Mouse (Mus musculus) CH12.LX (cell line): ENCODE results near the gene Snrpb. TPM values are rescaled to one million over a fixed set of nuclear protein-coding genes. Genes with fewer than 3 reads are reported as not detected.

Source experiments
- DNase-seq: peaks from one replicate; pipeline ENCODE4 v3.0.0-alpha.2; 2013; ENCODE audit errors: extremely low read depth
- H3K27ac ChIP-seq: 2 replicates; pipeline ENCODE4 v1.5.1; 2012; ENCODE audit warnings: low read depth, mild to moderate bottlenecking, control low read depth, moderate library complexity; ENCODE audit not compliant: insufficient read depth
- H3K27me3 ChIP-seq: replicated peaks from 2 replicates; pipeline ENCODE3; 2012; ENCODE audit warnings: inconsistent platforms
- H3K36me3 ChIP-seq, 2 experiments: replicated peaks in 1 of 2; 2 replicates each; pipeline versions ENCODE3 to v1.6.1; 2012; ENCODE audit warnings: inconsistent platforms in 1 of 2, low read length in 1 of 2, mild to moderate bottlenecking in 1 of 2, mixed read lengths in 1 of 2, moderate library complexity in 1 of 2; ENCODE audit not compliant: control insufficient read depth in 1 of 2, insufficient read depth in 1 of 2
- H3K4me1 ChIP-seq, 2 experiments: 2 replicates each; pipeline ENCODE4 v1.6.1; 2012; ENCODE audit warnings: inconsistent platforms in 1 of 2, moderate library complexity in 1 of 2; ENCODE audit not compliant: insufficient read depth in 2 of 2, control insufficient read depth in 1 of 2
- H3K4me2 ChIP-seq: 2 replicates; pipeline ENCODE4 v1.6.1; 2012; ENCODE audit warnings: low read depth, mild to moderate bottlenecking, control low read depth; ENCODE audit not compliant: poor library complexity, insufficient read depth, severe bottlenecking
- H3K4me3 ChIP-seq, 3 experiments: fragments of 150-350 bp in 1 of 3; sonication (generic) in 1 of 3; replicated peaks in 1 of 3; 2 replicates each; pipeline versions ENCODE3 to v1.5.1; 2011 to 2012; ENCODE audit warnings: low read depth in 2 of 3, low read length in 2 of 3, mild to moderate bottlenecking in 2 of 3, moderate library complexity in 2 of 3, control low read depth in 1 of 3, improper control_type of control experiment in 1 of 3, inconsistent platforms in 1 of 3, mixed read lengths in 1 of 3; ENCODE audit not compliant: poor library complexity in 1 of 3
- H3K79me2 ChIP-seq: replicated peaks from 2 replicates; pipeline ENCODE4 v1.6.1; 2012; ENCODE audit warnings: mild to moderate bottlenecking, moderate library complexity; ENCODE audit not compliant: control insufficient read depth, poor library complexity, insufficient read depth, severe bottlenecking; ENCODE audit errors: extremely low read depth
- H3K9ac ChIP-seq: 2 replicates; pipeline ENCODE4 v1.6.1; 2012; ENCODE audit warnings: low read depth, mild to moderate bottlenecking, control low read depth, moderate library complexity; ENCODE audit not compliant: insufficient read depth
- H3K9me3 ChIP-seq: replicated peaks from 2 replicates; pipeline ENCODE3; 2012; ENCODE audit warnings: low read length, inconsistent platforms, mixed read lengths
- BHLHE40 ChIP-seq: IDR thresholded peaks from 2 replicates; pipeline ENCODE4 v1.6.1; 2011; ENCODE audit warnings: mild to moderate bottlenecking, low read depth, low read length, improper control_type of control experiment
- CHD2 ChIP-seq: IDR thresholded peaks from 2 replicates; pipeline ENCODE4 v1.6.1; 2011; ENCODE audit warnings: low read length, improper control_type of control experiment
- E2F4 ChIP-seq: IDR thresholded peaks from 2 replicates; pipeline ENCODE4 v1.6.1; 2011; ENCODE audit warnings: low read depth, low read length, improper control_type of control experiment; ENCODE audit not compliant: insufficient replicate concordance
- ELF1 ChIP-seq: IDR thresholded peaks from 2 replicates; pipeline ENCODE4 v1.6.1; 2014; ENCODE audit warnings: low read depth, mild to moderate bottlenecking, inconsistent platforms, low read length, improper control_type of control experiment
- ETS1 ChIP-seq: conservative IDR thresholded peaks from 2 replicates; pipeline ENCODE4 v1.6.1; 2012; ENCODE audit warnings: low read depth, mild to moderate bottlenecking, inconsistent platforms, low read length, improper control_type of control experiment, moderate library complexity
- GABPA ChIP-seq: IDR thresholded peaks from 2 replicates; pipeline ENCODE4 v1.6.1; 2012; ENCODE audit warnings: low read depth, low read length, improper control_type of control experiment, inconsistent platforms; ENCODE audit not compliant: insufficient replicate concordance
- JUN ChIP-seq: IDR thresholded peaks from 2 replicates; pipeline ENCODE4 v1.6.1; 2011; ENCODE audit warnings: low read depth, mild to moderate bottlenecking, low read length, improper control_type of control experiment, moderate library complexity; ENCODE audit not compliant: insufficient read depth
- MAFK ChIP-seq: IDR thresholded peaks from 2 replicates; pipeline ENCODE4 v1.6.1; 2011; ENCODE audit warnings: low read length, improper control_type of control experiment; ENCODE audit not compliant: insufficient replicate concordance
- MAX ChIP-seq: IDR thresholded peaks from 2 replicates; pipeline ENCODE4 v1.6.1; 2011; ENCODE audit warnings: low read length, improper control_type of control experiment
- MEF2A ChIP-seq: IDR thresholded peaks from 2 replicates; pipeline ENCODE4 v1.6.1; 2014; ENCODE audit warnings: low read depth, mild to moderate bottlenecking, inconsistent platforms, low read length, improper control_type of control experiment, borderline replicate concordance
- MYC ChIP-seq: IDR thresholded peaks from 2 replicates; pipeline ENCODE4 v1.6.1; 2011; ENCODE audit warnings: low read depth, mild to moderate bottlenecking, improper control_type of control experiment, low read length
- PAX5 ChIP-seq: IDR thresholded peaks from 2 replicates; pipeline ENCODE4 v1.6.1; 2012; ENCODE audit warnings: low read length, inconsistent platforms, mixed read lengths
- POLR2A ChIP-seq: IDR thresholded peaks from 2 replicates; pipeline ENCODE4 v1.6.1; 2011; ENCODE audit warnings: low read depth, mild to moderate bottlenecking, improper control_type of control experiment, low read length
- POLR2AphosphoS2 ChIP-seq: IDR thresholded peaks from 2 replicates; pipeline ENCODE4 v1.6.1; 2011; ENCODE audit warnings: low read depth, low read length, improper control_type of control experiment
- RAD21 ChIP-seq: IDR thresholded peaks from 2 replicates; pipeline ENCODE4 v1.6.1; 2011; ENCODE audit warnings: low read depth, mild to moderate bottlenecking, low read length, improper control_type of control experiment, moderate library complexity
- TBP ChIP-seq: conservative IDR thresholded peaks from 2 replicates; pipeline ENCODE4 v1.6.1; 2011; ENCODE audit warnings: low read depth, low read length, improper control_type of control experiment
- UBTF ChIP-seq: IDR thresholded peaks from 2 replicates; pipeline ENCODE4 v1.6.1; 2012; ENCODE audit warnings: low read depth, mild to moderate bottlenecking, inconsistent platforms, low read length, improper control_type of control experiment, moderate library complexity
- USF2 ChIP-seq: conservative IDR thresholded peaks from 2 replicates; pipeline ENCODE4 v1.6.1; 2011; ENCODE audit warnings: low read depth, low read length, improper control_type of control experiment
- ZC3H11A ChIP-seq: IDR thresholded peaks from 2 replicates; pipeline ENCODE4 v1.6.1; 2012; ENCODE audit warnings: low read depth, mild to moderate bottlenecking, inconsistent platforms, low read length, improper control_type of control experiment
- ZMIZ1 ChIP-seq: IDR thresholded peaks from 2 replicates; pipeline ENCODE4 v1.6.1; 2012; ENCODE audit warnings: low read depth, mild to moderate bottlenecking, inconsistent platforms, low read length, improper control_type of control experiment
- ZNF384 ChIP-seq: IDR thresholded peaks from 2 replicates; pipeline ENCODE4 v1.6.1; 2012; ENCODE audit warnings: low read depth, low read length, improper control_type of control experiment, inconsistent platforms
- dilution Hi-C: fragments of 300-500 bp; cut with MboI; formaldehyde crosslinking; loops from 2 replicates; pipeline ENCODE4 v1.14.3; 2020; ENCODE audit warnings: low sequenced_read_pairs; ENCODE audit not compliant: extremely low pct_unique_long_range_greater_than_20kb, extremely low pct_ligation_motif_present
- in situ Hi-C: fragments of 300-500 bp; cut with MboI; formaldehyde crosslinking; loops from 3 replicates; pipeline ENCODE4 v1.14.3; 2019; ENCODE audit warnings: low sequenced_read_pairs, low pct_ligation_motif_present, low pct_unique_long_range_greater_than_20kb, mixed read lengths
- polyA plus RNA-seq: library from polyadenylated mRNA; unstranded; fragments of >175 nt; gene quantifications from 2 replicates; pipeline ENCODE4 v1.2.1, GENCODE M21; 2012; ENCODE audit warnings: low read depth; ENCODE audit not compliant: insufficient read length
- total RNA-seq, 2 experiments: library from RNA; depleted of rRNA; stranded (reverse); fragments of 300-350 nt in 1 of 2; fragments of >200 nt in 1 of 2; gene quantifications; 2 replicates each; pipeline ENCODE4 v1.2.3; 2012 to 2014

Snrpb gene
- total and polyA plus RNA-seq, 3 experiments = 413 to 515 (median 422) TPM

DNA sequence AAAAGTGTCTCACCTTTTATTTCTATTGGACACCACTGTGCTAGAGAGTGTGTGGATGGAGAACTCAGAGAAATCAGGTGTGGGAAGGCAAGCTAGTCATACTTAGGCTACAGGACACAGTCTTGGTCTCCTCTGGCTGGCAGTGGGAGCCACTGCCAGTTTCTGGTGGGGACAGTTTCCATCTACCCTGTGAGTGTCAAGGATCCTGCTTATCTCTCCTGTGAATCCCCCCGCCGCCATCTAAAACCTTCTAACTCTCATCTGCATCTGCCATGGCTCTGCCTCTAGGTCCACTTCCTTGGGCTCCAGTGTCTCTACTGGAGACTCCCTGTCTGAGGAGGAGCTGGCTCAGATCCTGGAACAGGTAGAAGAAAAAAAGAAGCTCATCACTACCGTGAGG is 28.8 kb upstream of the Snrpb start:
- Histone ChIP-seq H3K4me2 (no peak overlapping the region), H3K4me1 (no peaks in the 10 kb centered on the region), H3K9ac (no peak overlapping the region), H3K4me3 (no peak overlapping the region), H3K27me3 (peaks cover 19% of the 10 kb centered on the region), H3K79me2 (no peaks in the 10 kb centered on the region), H3K36me3 (no peaks in the 10 kb centered on the region), H3K9me3 (peaks cover 14% of the 10 kb centered on the region), H3K27ac (no peak overlapping the region)
- in situ Hi-C loops (loop anchor here (25.0 kb wide), 1 partner anchor 521 kb away; the partner anchor contains the start of gene Pdyn), dilution Hi-C loops (no loop called here)
- TF ChIP-seq JUN (no peak), USF2 (no peak), ELF1 (no peak), MYC (no peak), BHLHE40 (no peak), RAD21 (no peak), MAFK (no peak), UBTF (no peak), ZMIZ1 (no peak), ETS1 (no peak), POLR2AphosphoS2 (no peak), ZNF384 (no peak), MEF2A (no peak), PAX5 (no peak), ZC3H11A (no peak), E2F4 (no peak)
- DNase-seq = no peak

DNA sequence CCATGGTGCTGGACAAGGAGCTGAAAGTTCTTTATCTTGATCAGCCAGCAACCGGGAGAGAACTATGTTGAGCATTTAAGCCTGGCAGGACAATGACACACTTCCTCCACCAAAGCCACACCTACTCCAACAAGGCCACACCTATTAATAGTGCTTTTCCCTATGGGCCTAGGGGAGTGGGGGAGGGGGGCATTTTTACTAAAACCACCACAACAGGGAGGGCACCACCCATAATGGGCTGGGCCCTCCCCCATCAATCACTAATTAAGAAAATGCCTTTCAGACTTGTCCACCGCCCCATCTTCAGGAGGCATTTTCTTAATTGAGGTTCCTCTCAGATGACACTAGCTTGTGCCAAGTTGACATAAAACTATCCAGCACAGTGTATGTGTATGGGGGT is 28.2 kb upstream of the Snrpb start:
- Histone ChIP-seq H3K4me3 (no peak overlapping the region), H3K4me2 (no peak overlapping the region), H3K9me3 (peaks cover 12% of the 10 kb centered on the region), H3K36me3 (no peaks in the 10 kb centered on the region), H3K9ac (no peak overlapping the region), H3K27ac (no peak overlapping the region), H3K27me3 (peaks cover 25% of the 10 kb centered on the region), H3K79me2 (no peaks in the 10 kb centered on the region), H3K4me1 (no peaks in the 10 kb centered on the region)
- TF ChIP-seq CHD2 (no peak), MEF2A (no peak), MAX (no peak), UBTF (no peak), GABPA (no peak), TBP (no peak), POLR2A (no peak)
- dilution Hi-C loops (no loop called here), in situ Hi-C loops (loop anchor here (25.0 kb wide), 1 partner anchor 520 kb away; the partner anchor contains the start of gene Pdyn)
- no peak for DNase-seq
